Mouse (Mus musculus) frontal cortex, postnatal 14 days (tissue): Measurements from ENCODE around the gene Cipc.

Source experiments
- DNase-seq, 2 experiments: peaks; one replicate each; pipeline ENCODE4 v3.0.0; 2022; ENCODE audit warnings: low spot score in 2 of 2

Gene Cipc

GRCm38 (mm10) chr12:86946862-86947574, at the start of gene Cipc:
Gene Cipc (plus strand): TSS chr12:86947043.
- DNase-seq: peak; percentile 98

GRCm38 (mm10) chr12:86897769-86898273, 49.0 kb upstream of the Cipc start:
- no peak for DNase-seq

- no peak for DNase-seq
Observed at GRCm38 (mm10) chr12:86898448-86898847, 48.4 kb upstream of the Cipc start.

GRCm38 (mm10) chr12:86899461-86900179, 47.2 kb upstream of the Cipc start:
- DNase-seq: no peak

- DNase-seq: no peak
Observed at GRCm38 (mm10) chr12:86903828-86904806, 42.7 kb upstream of the Cipc start.

- no peak for DNase-seq
Observed at GRCm38 (mm10) chr12:86905203-86905602, 41.6 kb upstream of the Cipc start.

- no peak for DNase-seq
Observed at GRCm38 (mm10) chr12:86905876-86906275, 41.0 kb upstream of the Cipc start.

GRCm38 (mm10) chr12:86906395-86906794, 40.4 kb upstream of the Cipc start:
- DNase-seq: peak; percentile 72 to 81

- peak; percentile 64 to 70 for DNase-seq
Observed at GRCm38 (mm10) chr12:86911482-86911931, 35.3 kb upstream of the Cipc start.

- no peak for DNase-seq
Observed at GRCm38 (mm10) chr12:86912335-86913093, 34.3 kb upstream of the Cipc start.

- no peak for DNase-seq
Observed at GRCm38 (mm10) chr12:86914351-86914750, 32.5 kb upstream of the Cipc start.

- DNase-seq: no peak
Observed at GRCm38 (mm10) chr12:86914756-86915155, 32.1 kb upstream of the Cipc start.

- no peak for DNase-seq
Observed at GRCm38 (mm10) chr12:86915617-86916016, 31.2 kb upstream of the Cipc start.

- no peak for DNase-seq
Observed at GRCm38 (mm10) chr12:86916796-86917573, 29.9 kb upstream of the Cipc start.

- no peak for DNase-seq
Observed at GRCm38 (mm10) chr12:86918361-86918967, 28.4 kb upstream of the Cipc start.

GRCm38 (mm10) chr12:86918983-86919722, 27.7 kb upstream of the Cipc start:
- no peak for DNase-seq

GRCm38 (mm10) chr12:86923837-86924236, 23.0 kb upstream of the Cipc start:
- DNase-seq: peak; percentile 72 to 79

- DNase-seq: no peak
Observed at GRCm38 (mm10) chr12:86930934-86931729, 15.7 kb upstream of the Cipc start.
